Mouse (Mus musculus) frontal cortex, postnatal 14 days (tissue): ENCODE measurements at regions not wholly inside any gene's neighbourhood (a gene's known extent, or its start where the extent isn't known, plus 50 kb on each side); places are given as distances from the start of the nearest gene placed in this dataset.

Experiments used
- DNase-seq, 2 experiments: peaks; one replicate each; pipeline ENCODE4 v3.0.0; 2022; ENCODE audit warnings: low spot score in 2 of 2

DNA sequence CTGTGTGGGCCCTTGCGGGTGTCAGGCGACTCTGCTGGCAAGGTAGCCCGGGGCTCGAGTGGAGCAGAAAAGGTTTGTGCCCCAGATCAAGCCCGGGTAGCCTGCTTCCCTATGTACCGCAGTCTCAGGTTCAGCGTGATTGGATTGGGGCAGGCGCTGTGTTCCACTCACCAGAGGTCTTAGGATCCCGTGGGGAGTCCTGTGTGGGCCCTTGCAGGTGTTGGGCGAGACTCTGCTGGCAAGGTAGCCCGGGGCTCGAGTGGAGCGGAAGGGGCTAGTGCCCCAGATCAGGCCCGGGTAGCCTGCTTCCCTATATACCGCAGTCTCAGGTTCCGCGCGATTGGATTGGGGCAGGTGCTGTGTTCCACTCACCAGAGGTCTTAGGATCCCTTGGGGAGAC lies 69.5 kb upstream of the C130026I21Rik start:
- DNase-seq = peak in 1 of 2 experiments; percentile 2
